Mouse (Mus musculus) forebrain, embryonic 13.5 days (tissue): ENCODE results near the gene Ccdc18. TPM values are rescaled to one million over a fixed set of nuclear protein-coding genes. Genes with fewer than 3 reads are reported as not detected.
"Not testable (repeated sequence)": the region's sequence is repeated elsewhere in the genome, so short reads cannot be mapped to it uniquely, and the experiment has no call there.

Experiments used
- ATAC-seq: fragments of 200-750 bp; cut with Nextera tagmentation; 2 replicates; pipeline ENCODE4 v1.8.0; 2017
- H3K27ac ChIP-seq: fragments of 300-500 bp; sonication (generic); 2 replicates; pipeline ENCODE4 v1.5.1; 2015; ENCODE audit warnings: inconsistent platforms, mild to moderate bottlenecking, moderate library complexity
- H3K27me3 ChIP-seq: fragments of 300-500 bp; sonication (generic); 2 replicates; pipeline ENCODE4 v1.6.1; 2015; ENCODE audit warnings: mild to moderate bottlenecking, inconsistent platforms
- H3K36me3 ChIP-seq: fragments of 300-500 bp; sonication (generic); 2 replicates; pipeline ENCODE4 v1.6.1; 2015; ENCODE audit warnings: mild to moderate bottlenecking, inconsistent platforms; ENCODE audit not compliant: poor library complexity, severe bottlenecking
- H3K4me1 ChIP-seq: fragments of 300-500 bp; sonication (generic); 2 replicates; pipeline ENCODE4 v1.6.1; 2015; ENCODE audit warnings: inconsistent platforms
- H3K4me2 ChIP-seq: fragments of 300-500 bp; sonication (generic); 2 replicates; pipeline ENCODE4 v1.6.1; 2015; ENCODE audit warnings: inconsistent platforms, mild to moderate bottlenecking, moderate library complexity
- H3K4me3 ChIP-seq: fragments of 300-500 bp; sonication (generic); 2 replicates; pipeline ENCODE4 v1.5.1; 2015; ENCODE audit warnings: mild to moderate bottlenecking, inconsistent platforms
- H3K9ac ChIP-seq: fragments of 300-500 bp; sonication (generic); 2 replicates; pipeline ENCODE4 v1.6.1; 2015; ENCODE audit warnings: mild to moderate bottlenecking, inconsistent platforms
- H3K9me3 ChIP-seq: fragments of 300-500 bp; sonication (generic); replicated peaks from 2 replicates; pipeline ENCODE4 v1.6.1; 2016; ENCODE audit warnings: inconsistent platforms
- WGBS: fragments of 180-500 bp; shearing (Covaris S2); methylation state at CpG from one replicate; pipeline ENCODE4 v1.1.7; 2015; 5-methylcytosine and 5-hydroxymethylcytosine counted together
- polyA plus RNA-seq: library from polyadenylated mRNA; unstranded; fragments of >200 nt; fragmentation: Nextera tagmentation; extraction: Ambion mirVana; gene quantifications from 2 replicates; pipeline ENCODE4 v1.2.1, GENCODE M21; 2015

Gene Ccdc18
- 9.1 and 11.4 TPM in 2 replicates for polyA plus RNA-seq

- WGBS, result under 1% methylated on average over 65 of the region's 65 CpGs
- H3K4me1 ChIP-seq, result peaks cover 20% of the 10 kb centered on the region
- peak within 1 kb of the TSS; percentile 76 for H3K9ac ChIP-seq
- ATAC-seq, result peak; percentile 99
- H3K27ac ChIP-seq, result peak within 1 kb of the TSS; percentile 62
- peaks cover 11% of the 10 kb centered on the region; the same call in 1 of the 2 replicates for H3K36me3 ChIP-seq
- peak within 1 kb of the TSS; percentile 78 for H3K4me2 ChIP-seq
- H3K27me3 ChIP-seq, result no peaks in the 10 kb centered on the region
- no peaks in the 10 kb centered on the region for H3K9me3 ChIP-seq
- peak within 1 kb of the TSS; percentile 85 for H3K4me3 ChIP-seq
Observed at GRCm38 (mm10) chr5:108132441-108133243, at the start of gene Ccdc18, which contains the start of gene Tmed5. TSS of gene Ccdc18 (plus strand) at chr5:108132875. TSS of gene Tmed5 (minus strand) at chr5:108132620.

DNA sequence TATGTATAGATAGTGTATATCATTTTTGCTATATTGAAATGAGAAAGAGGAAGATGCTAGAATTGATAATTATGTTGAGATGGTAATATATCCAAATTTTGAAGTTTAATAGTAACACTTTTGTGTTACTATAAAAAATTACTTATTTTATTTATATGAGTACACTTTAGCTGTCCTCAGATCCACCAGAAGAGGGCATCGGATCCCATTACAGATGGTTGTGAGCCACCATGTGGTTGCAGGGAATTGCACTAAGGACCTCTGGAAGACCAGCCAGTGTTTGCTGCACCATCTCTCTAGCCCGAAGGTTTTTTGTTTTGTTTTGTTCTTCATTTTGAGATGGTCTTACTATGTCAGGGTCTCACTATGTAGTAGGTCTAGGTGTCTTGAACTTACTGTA lies 47.2 kb upstream of the Ccdc18 start:
- Histone ChIP-seq H3K4me2 (no peak overlapping the region), H3K27me3 (no peaks in the 10 kb centered on the region), H3K4me1 (no peaks in the 10 kb centered on the region), H3K4me3 (no peak overlapping the region), H3K36me3 (peaks cover 68% of the 10 kb centered on the region), H3K9ac (no peak overlapping the region), H3K27ac (no peak overlapping the region), H3K9me3 (no peaks in the 10 kb centered on the region)
- no peak for ATAC-seq
- 98% methylated on average over 2 of the region's 2 CpGs for WGBS

GRCm38 (mm10) chr5:108092731-108093130 lies 39.9 kb upstream of the Ccdc18 start:
- not testable (repeated sequence) for H3K4me2 ChIP-seq, H3K4me3 ChIP-seq, ATAC-seq, H3K9ac ChIP-seq, H3K4me1 ChIP-seq, H3K9me3 ChIP-seq, H3K27me3 ChIP-seq, H3K27ac ChIP-seq
- H3K36me3 ChIP-seq, result peaks cover 67% of the 10 kb centered on the region
- WGBS, result 97% methylated on average over 8 of the region's 8 CpGs

DNA sequence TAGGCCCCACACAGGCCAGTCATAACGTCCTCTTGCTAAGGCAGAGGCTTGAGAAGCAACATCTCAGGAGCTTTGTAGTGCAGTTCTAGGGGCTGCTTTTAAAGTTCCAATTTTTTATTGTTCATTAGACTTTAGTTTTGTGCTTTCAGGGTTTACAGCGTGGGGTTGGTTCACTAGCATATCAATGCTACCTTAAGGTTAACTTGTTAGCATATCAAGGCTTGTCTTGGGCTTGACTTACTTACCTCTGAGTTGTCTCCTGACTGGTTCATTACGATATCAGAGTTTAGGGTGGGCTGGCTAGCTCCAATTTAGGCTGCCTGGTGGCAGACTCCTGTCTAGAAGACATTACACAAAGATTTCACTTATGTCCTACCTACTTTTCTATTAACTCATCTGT lies 35.0 kb upstream of the Ccdc18 start:
- H3K27ac ChIP-seq, result no peak overlapping the region
- no peaks in the 10 kb centered on the region for H3K4me1 ChIP-seq
- no peak overlapping the region for H3K9ac ChIP-seq
- H3K9me3 ChIP-seq, result no peaks in the 10 kb centered on the region
- WGBS, result 92% methylated on average over 3 of the region's 3 CpGs
- H3K4me3 ChIP-seq, result no peak overlapping the region
- no peaks in the 10 kb centered on the region for H3K27me3 ChIP-seq
- no peak overlapping the region for H3K4me2 ChIP-seq
- ATAC-seq, result no peak
- peaks cover 63% of the 10 kb centered on the region for H3K36me3 ChIP-seq

GRCm38 (mm10) chr5:108100196-108100595 lies 32.5 kb upstream of the Ccdc18 start:
- H3K4me3 ChIP-seq, result no peak overlapping the region
- peaks cover 63% of the 10 kb centered on the region for H3K36me3 ChIP-seq
- ATAC-seq, result no peak
- H3K9me3 ChIP-seq, result no peaks in the 10 kb centered on the region
- H3K27ac ChIP-seq, result no peak overlapping the region
- no peaks in the 10 kb centered on the region for H3K4me1 ChIP-seq
- no peak overlapping the region for H3K4me2 ChIP-seq
- H3K9ac ChIP-seq, result no peak overlapping the region
- H3K27me3 ChIP-seq, result no peaks in the 10 kb centered on the region

DNA sequence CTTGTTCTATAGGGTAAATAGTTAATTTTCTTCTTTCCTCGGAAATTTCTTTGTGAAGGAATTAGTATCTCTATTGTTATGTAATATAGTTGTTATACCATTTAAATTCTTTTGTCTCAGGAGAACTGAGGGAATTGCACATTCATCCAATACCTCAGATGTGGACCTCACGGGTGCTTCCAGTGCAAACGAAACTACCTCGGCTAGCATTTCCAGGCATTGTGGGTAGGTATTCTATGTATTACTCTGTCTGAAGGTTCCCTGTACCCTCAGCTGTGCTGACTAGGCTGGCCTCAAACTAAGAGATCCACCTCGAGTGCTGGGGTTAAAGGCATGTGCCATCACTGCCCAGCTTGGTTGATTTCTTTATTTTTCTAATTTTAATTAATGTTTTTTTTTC lies 28.4 kb upstream of the Ccdc18 start:
- Histone ChIP-seq H3K27ac (no peak overlapping the region), H3K4me2 (no peak overlapping the region), H3K4me3 (no peak overlapping the region), H3K4me1 (no peaks in the 10 kb centered on the region), H3K9ac (no peak overlapping the region), H3K9me3 (no peaks in the 10 kb centered on the region), H3K36me3 (peaks cover 56% of the 10 kb centered on the region), H3K27me3 (no peaks in the 10 kb centered on the region)
- no peak for ATAC-seq
- 87% methylated on average over 5 of the region's 5 CpGs for WGBS

DNA sequence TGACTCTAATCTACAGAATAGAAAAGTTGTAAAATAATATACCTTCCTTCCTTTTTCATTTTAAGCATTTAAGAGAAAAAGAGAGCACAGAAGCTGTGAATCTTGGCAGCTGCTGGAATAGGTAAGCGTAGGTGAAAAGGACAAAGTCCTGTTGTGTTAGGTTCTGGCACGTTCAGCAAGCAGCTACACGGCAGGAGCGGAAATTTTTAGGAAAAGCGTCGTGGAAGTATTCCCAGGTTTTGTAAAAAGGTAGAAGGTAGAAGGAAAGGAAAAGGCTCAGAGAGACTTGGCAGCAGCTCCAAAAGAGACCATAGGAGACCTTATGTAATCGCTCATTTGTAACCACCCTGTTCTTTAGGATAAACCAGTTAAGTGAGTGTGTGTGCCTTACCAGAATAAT lies 23.3 kb upstream of the Ccdc18 start:
- WGBS, result 95% methylated on average over 7 of the region's 7 CpGs
- H3K9ac ChIP-seq, result no peak overlapping the region
- H3K27ac ChIP-seq, result no peak overlapping the region
- H3K4me2 ChIP-seq, result no peak overlapping the region
- no peaks in the 10 kb centered on the region for H3K9me3 ChIP-seq
- H3K4me3 ChIP-seq, result no peak overlapping the region
- no peaks in the 10 kb centered on the region for H3K4me1 ChIP-seq
- H3K36me3 ChIP-seq, result peaks cover 33% of the 10 kb centered on the region
- no peaks in the 10 kb centered on the region for H3K27me3 ChIP-seq
- no peak for ATAC-seq

GRCm38 (mm10) chr5:108117693-108118092 lies 15.0 kb upstream of the Ccdc18 start:
- Histone ChIP-seq H3K9ac (no peak overlapping the region), H3K27me3 (no peaks in the 10 kb centered on the region), H3K36me3 (0 out of 2 replicates have a peak, but pooled peaks cover 6% of the 10 kb centered on the region), H3K4me3 (no peak overlapping the region), H3K4me1 (no peaks in the 10 kb centered on the region), H3K4me2 (no peak overlapping the region), H3K9me3 (no peaks in the 10 kb centered on the region), H3K27ac (no peak overlapping the region)
- WGBS, result 94% methylated on average over 4 of the region's 4 CpGs
- no peak for ATAC-seq

DNA sequence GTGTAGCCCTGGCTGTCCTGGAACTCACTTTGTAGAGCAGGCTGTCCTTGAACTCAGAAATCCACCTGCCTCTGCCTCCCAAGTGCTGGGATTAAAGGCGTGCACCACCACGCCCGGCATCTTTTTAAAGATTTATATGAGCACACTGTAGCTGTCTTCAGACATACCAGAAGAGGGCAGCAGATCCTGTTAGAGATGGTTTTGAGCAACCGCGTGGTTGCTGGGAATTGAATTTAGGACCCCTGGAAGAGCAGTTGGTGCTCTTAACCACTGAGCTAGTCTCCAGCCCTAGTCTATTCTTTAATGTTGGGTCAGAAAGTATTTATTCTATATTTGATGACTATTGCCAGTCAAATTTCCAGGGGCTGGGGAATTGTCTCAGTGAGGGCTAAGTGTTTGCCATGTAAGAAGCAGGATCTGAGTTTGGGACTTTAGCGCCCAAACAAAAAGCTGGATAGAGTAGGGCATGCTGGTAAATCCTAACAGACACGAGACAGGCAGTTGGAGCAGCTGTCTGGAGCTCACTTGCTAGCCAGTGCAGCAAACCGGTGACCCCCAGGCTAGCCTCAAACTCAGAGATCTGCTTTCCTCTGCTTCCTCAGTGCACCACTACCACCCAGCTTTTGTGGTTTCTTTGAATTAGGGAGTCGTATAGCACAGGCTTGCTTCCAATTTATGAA lies 12.3 kb upstream of the Ccdc18 start:
- H3K4me3 ChIP-seq, result no peak overlapping the region
- no peak overlapping the region for H3K4me2 ChIP-seq
- H3K27ac ChIP-seq, result no peak overlapping the region
- no peak for ATAC-seq
- H3K9ac ChIP-seq, result no peak overlapping the region
- no peaks in the 10 kb centered on the region for H3K27me3 ChIP-seq
- no peaks in the 10 kb centered on the region for H3K4me1 ChIP-seq
- 89% methylated on average over 9 of the region's 9 CpGs for WGBS
- no peaks in the 10 kb centered on the region for H3K9me3 ChIP-seq
- H3K36me3 ChIP-seq, result 0 out of 2 replicates have a peak, but pooled peaks cover 10% of the 10 kb centered on the region

GRCm38 (mm10) chr5:108131849-108132440 lies 730 bp upstream of the Ccdc18 start:
- ATAC-seq, result peak; percentile 46
- peaks cover 12% of the 10 kb centered on the region; the same call in 1 of the 2 replicates for H3K36me3 ChIP-seq
- peaks cover 20% of the 10 kb centered on the region for H3K4me1 ChIP-seq
- under 1% methylated on average over 32 of the region's 32 CpGs for WGBS
- H3K9me3 ChIP-seq, result no peaks in the 10 kb centered on the region
- H3K27ac ChIP-seq, result peak overlapping the region; percentile 62
- H3K4me2 ChIP-seq, result peak overlapping the region; percentile 78
- no peaks in the 10 kb centered on the region for H3K27me3 ChIP-seq
- H3K4me3 ChIP-seq, result peak overlapping the region; percentile 85
- peak overlapping the region; percentile 74 for H3K9ac ChIP-seq

DNA sequence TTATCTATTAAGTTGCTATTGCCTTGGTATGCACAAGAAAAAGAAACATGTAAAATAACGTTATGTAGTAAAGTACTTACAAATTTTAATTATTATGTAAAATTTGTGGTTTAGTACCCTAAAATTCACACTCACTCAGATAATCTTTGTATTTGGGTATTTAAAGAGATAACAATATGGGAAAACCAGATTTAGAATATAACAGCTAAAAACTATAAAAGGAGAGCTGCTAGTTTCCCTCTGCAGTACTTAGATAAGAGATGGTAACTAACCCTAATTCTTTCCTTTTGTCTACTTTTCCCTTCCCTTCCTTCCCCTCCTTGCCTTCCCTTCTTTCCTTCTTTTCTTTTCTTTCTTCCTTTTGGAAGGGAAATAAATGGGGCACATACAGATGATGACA lies 19.9 kb downstream of the Ccdc18 start:
- H3K4me3 ChIP-seq, result no peak overlapping the region
- H3K36me3 ChIP-seq, result no peaks in the 10 kb centered on the region
- H3K27ac ChIP-seq, result no peak overlapping the region
- ATAC-seq, result no peak
- H3K9me3 ChIP-seq, result no peaks in the 10 kb centered on the region
- H3K4me2 ChIP-seq, result no peak overlapping the region
- no peak overlapping the region for H3K9ac ChIP-seq
- 97% methylated on average over 1 of the region's 1 CpGs for WGBS
- H3K4me1 ChIP-seq, result no peaks in the 10 kb centered on the region
- no peaks in the 10 kb centered on the region for H3K27me3 ChIP-seq

GRCm38 (mm10) chr5:108160796-108161195 lies 28.1 kb downstream of the Ccdc18 start:
- Histone ChIP-seq H3K9me3 (no peaks in the 10 kb centered on the region), H3K4me2 (no peak overlapping the region), H3K27ac (no peak overlapping the region), H3K9ac (no peak overlapping the region), H3K4me1 (no peaks in the 10 kb centered on the region), H3K4me3 (no peak overlapping the region), H3K36me3 (no peaks in the 10 kb centered on the region), H3K27me3 (no peaks in the 10 kb centered on the region)
- no peak for ATAC-seq
- WGBS, result 86% methylated on average over 2 of the region's 2 CpGs
